Comparison of ENCODE assay signal across 24 mouse cellular contexts in genomic region chr7:96531954-96532737, GRCm38 (mm10).
A peak's percentile ranks its signal among the peaks of the same experiment; 100 is the strongest.
DNase-seq lines count a peak whose midpoint lies in the region; ATAC-seq lines count a peak whose summit lies in the region.
"Had no signal": no experiment of that assay in that cellular context is flagged by ENCODE, and none has a peak within 500 bp of the region (broad histone marks: within the 10 kb centered on the region; RNA-seq: fewer than 3 reads in every experiment).

No protein-coding gene starts in this region.

- H3K27me3 ChIP-seq in hindbrain, embryonic 10.5 days (ENCODE audit: insufficient read depth, poor library complexity, severe bottlenecking), result no peaks in the 10 kb centered on the region
- H3K27me3 ChIP-seq in hindbrain, embryonic 11.5 days (ENCODE audit: control insufficient read depth, insufficient read depth, low read length), result no peaks in the 10 kb centered on the region
- peaks cover 11% of the 10 kb centered on the region for H3K27me3 ChIP-seq in midbrain, embryonic 10.5 days (ENCODE audit: low read depth, poor library complexity, severe bottlenecking)
- H3K27me3 ChIP-seq in midbrain, embryonic 16.5 days (ENCODE audit: control insufficient read depth, insufficient read depth, low read depth, low read length), result no peaks in the 10 kb centered on the region
- H3K27me3 ChIP-seq in embryonic facial prominence, embryonic 12.5 days, result no peaks in the 10 kb centered on the region
- H3K27me3 ChIP-seq: hindbrain, embryonic 12.5 days; liver, embryonic 12.5 days had no signal

- peak; percentile 42 for DNase-seq in hindbrain, embryonic 10.5 days (ENCODE audit: low spot score)
- DNase-seq in hindbrain, embryonic 11.5 days (ENCODE audit: low spot score), result no peak
- no peak for DNase-seq in midbrain, embryonic 10.5 days (ENCODE audit: low spot score)
- peak; percentile 49 for DNase-seq in retina, postnatal 1 day
- DNase-seq in urinary bladder, postnatal 10 days (ENCODE audit: low spot score), result no peak
- no peak for DNase-seq in right cerebral cortex, postnatal 25 days
- DNase-seq: cerebellum, adult 11 months; cerebellum, adult 9-11 months; forebrain, postnatal 0 days; gastrocnemius, postnatal 14 days; heart, adult 18-20 months; heart, postnatal 10 days; kidney, adult 18-20 months; left cerebral cortex, postnatal 4 days; lung, adult 18-20 months; lung, postnatal 10 days had no signal

- no peak overlapping the region for H3K4me2 ChIP-seq in hindbrain, embryonic 11.5 days (replicated peaks; ENCODE audit: low read depth, low read length)
- H3K4me2 ChIP-seq in midbrain, embryonic 16.5 days (ENCODE audit: low read length), result no peak overlapping the region
- no peak overlapping the region for H3K4me2 ChIP-seq in embryonic facial prominence, embryonic 12.5 days (replicated peaks)
- H3K4me2 ChIP-seq: heart, embryonic 12.5 days; hindbrain, embryonic 12.5 days; liver, embryonic 12.5 days; midbrain, embryonic 12.5 days had no signal

- 56% methylated on average over 5 of the region's 5 CpGs for WGBS in hindbrain, embryonic 10.5 days
- WGBS in hindbrain, embryonic 11.5 days, result 44% methylated on average over 5 of the region's 5 CpGs
- 54% methylated on average over 5 of the region's 5 CpGs for WGBS in midbrain, embryonic 10.5 days
- WGBS in midbrain, embryonic 16.5 days, result 50% methylated on average over 5 of the region's 5 CpGs
- 8% methylated on average over 5 of the region's 5 CpGs for WGBS in embryonic facial prominence, embryonic 12.5 days

- H3K9me3 ChIP-seq in hindbrain, embryonic 10.5 days, result no peaks in the 10 kb centered on the region
- H3K9me3 ChIP-seq in hindbrain, embryonic 11.5 days (ENCODE audit: control insufficient read depth, low read length), result no peaks in the 10 kb centered on the region
- no peaks in the 10 kb centered on the region for H3K9me3 ChIP-seq in midbrain, embryonic 10.5 days (replicated peaks)
- no peaks in the 10 kb centered on the region for H3K9me3 ChIP-seq in midbrain, embryonic 16.5 days (replicated peaks; ENCODE audit: control insufficient read depth, low read length, poor library complexity, severe bottlenecking)
- no peaks in the 10 kb centered on the region for H3K9me3 ChIP-seq in embryonic facial prominence, embryonic 12.5 days
- H3K9me3 ChIP-seq: heart, embryonic 12.5 days; hindbrain, embryonic 12.5 days; liver, embryonic 12.5 days; midbrain, embryonic 12.5 days had no signal

- no peaks in the 10 kb centered on the region for H3K36me3 ChIP-seq in hindbrain, embryonic 10.5 days
- no peaks in the 10 kb centered on the region for H3K36me3 ChIP-seq in hindbrain, embryonic 11.5 days (ENCODE audit: control insufficient read depth, insufficient read depth, low read length)
- H3K36me3 ChIP-seq in midbrain, embryonic 10.5 days, result no peaks in the 10 kb centered on the region
- no peaks in the 10 kb centered on the region for H3K36me3 ChIP-seq in midbrain, embryonic 16.5 days (ENCODE audit: control insufficient read depth, insufficient read depth, low read length)
- no peaks in the 10 kb centered on the region for H3K36me3 ChIP-seq in embryonic facial prominence, embryonic 12.5 days
- H3K36me3 ChIP-seq: heart, embryonic 12.5 days; hindbrain, embryonic 12.5 days; liver, embryonic 12.5 days; midbrain, embryonic 12.5 days had no signal

- no peak for ATAC-seq in hindbrain, embryonic 11.5 days (ENCODE audit: low FRiP score)
- no peak for ATAC-seq in midbrain, embryonic 16.5 days
- no peak for ATAC-seq in embryonic facial prominence, embryonic 12.5 days (ENCODE audit: insufficient number of reproducible peaks, insufficient read depth, low FRiP score, low TSS enrichment)
- ATAC-seq: CD4-positive, CD25-positive, alpha-beta regulatory T cell, adult 4 months; forebrain, postnatal 0 days; liver, embryonic 12.5 days had no signal

- no peak overlapping the region for H3K4me3 ChIP-seq in hindbrain, embryonic 10.5 days
- no peak overlapping the region for H3K4me3 ChIP-seq in hindbrain, embryonic 11.5 days (ENCODE audit: low read depth, low read length)
- H3K4me3 ChIP-seq in midbrain, embryonic 10.5 days, result no peak overlapping the region
- H3K4me3 ChIP-seq in midbrain, embryonic 16.5 days (ENCODE audit: low read depth, low read length), result no peak overlapping the region
- no peak overlapping the region for H3K4me3 ChIP-seq in embryonic facial prominence, embryonic 12.5 days
- H3K4me3 ChIP-seq: heart, embryonic 12.5 days; hindbrain, embryonic 12.5 days; liver, embryonic 12.5 days; midbrain, embryonic 12.5 days had no signal

- H3K4me1 ChIP-seq in hindbrain, embryonic 10.5 days (replicated peaks), result peaks cover 26% of the 10 kb centered on the region
- H3K4me1 ChIP-seq in hindbrain, embryonic 11.5 days (replicated peaks; ENCODE audit: control insufficient read depth, insufficient read depth, low read length), result no peaks in the 10 kb centered on the region
- peaks cover 37% of the 10 kb centered on the region for H3K4me1 ChIP-seq in midbrain, embryonic 10.5 days
- 0 out of 2 replicates have a peak, but pooled peaks cover 5% of the 10 kb centered on the region for H3K4me1 ChIP-seq in midbrain, embryonic 16.5 days (ENCODE audit: control insufficient read depth, insufficient read depth, low read length)
- H3K4me1 ChIP-seq in embryonic facial prominence, embryonic 12.5 days, result peaks cover 42% of the 10 kb centered on the region
- H3K4me1 ChIP-seq: heart, embryonic 12.5 days; liver, embryonic 12.5 days had no signal

- H3K27ac ChIP-seq in hindbrain, embryonic 10.5 days, result peak overlapping the region; percentile 69; the same call in 1 of the 2 replicates
- no peak overlapping the region for H3K27ac ChIP-seq in hindbrain, embryonic 11.5 days (ENCODE audit: low read depth, low read length)
- H3K27ac ChIP-seq in midbrain, embryonic 10.5 days (replicated peaks), result peak overlapping the region; percentile 1; the same call in 1 of the 2 replicates
- no peak overlapping the region for H3K27ac ChIP-seq in midbrain, embryonic 16.5 days (ENCODE audit: low read length)
- H3K27ac ChIP-seq in embryonic facial prominence, embryonic 12.5 days, result peak overlapping the region; percentile 54; the same call in 1 of the 2 replicates
- H3K27ac ChIP-seq: hindbrain, embryonic 12.5 days; liver, embryonic 12.5 days; midbrain, embryonic 12.5 days; stomach, postnatal 0 days had no signal

- no peak overlapping the region for H3K9ac ChIP-seq in hindbrain, embryonic 11.5 days (ENCODE audit: low read depth, low read length)
- H3K9ac ChIP-seq in midbrain, embryonic 16.5 days (ENCODE audit: low read depth, low read length), result no peak overlapping the region
- H3K9ac ChIP-seq in embryonic facial prominence, embryonic 12.5 days, result no peak overlapping the region
- H3K9ac ChIP-seq: forebrain, postnatal 0 days; heart, embryonic 12.5 days; hindbrain, embryonic 12.5 days; liver, embryonic 12.5 days; midbrain, embryonic 12.5 days had no signal

Comparison
In these comparisons a context has a peak if more than half of its experiments do, and no peak if none do; other contexts are left out.
1. DNase-seq: peak in hindbrain, embryonic 10.5 days (single experiment) and retina, postnatal 1 day (single experiment); none in hindbrain, embryonic 11.5 days (single experiment), midbrain, embryonic 10.5 days (single experiment), urinary bladder, postnatal 10 days (single experiment) and right cerebral cortex, postnatal 25 days (single experiment).
2. H3K27ac ChIP-seq: peak in hindbrain, embryonic 10.5 days (single experiment), midbrain, embryonic 10.5 days (single experiment) and embryonic facial prominence, embryonic 12.5 days (single experiment); none in hindbrain, embryonic 11.5 days (single experiment) and midbrain, embryonic 16.5 days (single experiment).